Mouse (Mus musculus) neutrophil, adult 59 days (primary cell): ENCODE results near the gene Slc29a2. TPM values are rescaled to one million over a fixed set of nuclear protein-coding genes. Genes with fewer than 3 reads are reported as not detected.

Experiments
- total RNA-seq, 2 experiments: library from RNA; stranded (reverse); gene quantifications; 1 replicate in 1 of 2; 2 replicates in 1 of 2; pipeline ENCODE4 v1.2.4; 2023

Slc29a2 gene
- total RNA-seq = 1 to 10 TPM in 1 of 2 experiments, under 1 TPM in 1; 0.62 to 1.6 TPM

GRCm38 (mm10) chr19:5023621-5024479 lies at the start of gene Slc29a2:
Gene Slc29a2 (plus strand): TSS chr19:5023860.

GRCm38 (mm10) chr19:4990256-4990625 lies 33.4 kb upstream of the Slc29a2 start, which contains the start of gene Npas4:
Gene Npas4 (minus strand): TSS chr19:4990316.

GRCm38 (mm10) chr19:5038709-5039156 lies 15.1 kb downstream of the Slc29a2 start, which contains the start of the genes B4gat1 and AC124502.3:
Gene B4gat1 (plus strand): TSS chr19:5038826.
Gene AC124502.3 (plus strand): TSS chr19:5038891.

GRCm38 (mm10) chr19:5040862-5041523 lies 17.3 kb downstream of the Slc29a2 start, which contains the start of gene Brms1:
Gene Brms1 (plus strand): TSS chr19:5041354.

GRCm38 (mm10) chr19:5050047-5050905 lies 26.6 kb downstream of the Slc29a2 start, which contains the start of gene Rin1:
Gene Rin1 (plus strand): TSS chr19:5050481.

GRCm38 (mm10) chr19:5067867-5068569 lies 44.4 kb downstream of the Slc29a2 start, which contains the start of gene Cd248:
Gene Cd248 (plus strand): TSS chr19:5068078.

Other genes starting within 250 kb of the Slc29a2 start
- 10 to 100 TPM; 36.7 to 43.1 TPM for gene Rbm4, start 230.0 kb upstream of the Slc29a2 start, total RNA-seq
- 10 to 100 TPM; 12.2 to 18.1 TPM for gene Gm21992, start 212.2 kb upstream of the Slc29a2 start, total RNA-seq
- gene Rbm14, start 212.2 kb upstream of the Slc29a2 start, total RNA-seq = 10 to 100 TPM; 47.6 to 49.2 TPM
- 10 to 100 TPM; 12.8 to 19.1 TPM for gene Ccs, start 184.5 kb upstream of the Slc29a2 start, total RNA-seq
- not detected for gene Ccdc87, start 184.5 kb upstream of the Slc29a2 start, total RNA-seq
- gene Ctsf, start 168.7 kb upstream of the Slc29a2 start, total RNA-seq = 1 to 10 TPM; 2.0 to 4.6 TPM
- under 1 TPM; 0.16 to 0.29 TPM for gene Actn3, start 146.0 kb upstream of the Slc29a2 start, total RNA-seq
- gene Zdhhc24, start 145.2 kb upstream of the Slc29a2 start, total RNA-seq = 1 to 10 TPM; 6.1 to 6.4 TPM
- under 1 TPM; 0.29 to 0.51 TPM for gene Bbs1, start 117.2 kb upstream of the Slc29a2 start, total RNA-seq
- 10 to 100 TPM; 49.1 to 52.7 TPM for gene Dpp3, start 95.6 kb upstream of the Slc29a2 start, total RNA-seq
- not detected for gene Peli3, start 80.7 kb upstream of the Slc29a2 start, total RNA-seq
- 10 to 100 TPM; 10.0 to 13.0 TPM for gene Mrpl11, start 61.7 kb upstream of the Slc29a2 start, total RNA-seq
- not detected for gene Npas4, start 33.5 kb upstream of the Slc29a2 start, total RNA-seq
- 1 to 10 TPM; 4.2 to 5.6 TPM for gene B4gat1, start 15.0 kb downstream of the Slc29a2 start, total RNA-seq
- gene AC124502.3, start 15.0 kb downstream of the Slc29a2 start, total RNA-seq = not detected
- 10 to 100 TPM; 37.0 to 38.6 TPM for gene Brms1, start 17.5 kb downstream of the Slc29a2 start, total RNA-seq
- 1 to 10 TPM in 1 of 2 experiments, under 1 TPM in 1; 1.00 to 1.7 TPM for gene Rin1, start 26.6 kb downstream of the Slc29a2 start, total RNA-seq
- gene Cd248, start 44.2 kb downstream of the Slc29a2 start, total RNA-seq = not detected
- not detected for gene Tmem151a, start 61.7 kb downstream of the Slc29a2 start, total RNA-seq
- 10 to 100 TPM; 13.7 to 18.4 TPM for gene Yif1a, start 64.7 kb downstream of the Slc29a2 start, total RNA-seq
- gene Cnih2, start 74.7 kb downstream of the Slc29a2 start, total RNA-seq = under 1 TPM; 0.27 to 0.93 TPM
- 100 to 1,000 TPM; 135 to 146 TPM for gene Rab1b, start 83.2 kb downstream of the Slc29a2 start, total RNA-seq
- 10 to 100 TPM; 10.1 to 12.8 TPM for gene Klc2, start 94.7 kb downstream of the Slc29a2 start, total RNA-seq
- 100 to 1,000 TPM; 105 to 106 TPM for gene Pacs1, start 249.3 kb downstream of the Slc29a2 start, total RNA-seq